Mouse (Mus musculus) ZHBTc4 (cell line): Measurements from ENCODE around the gene Gdap2.

ENCODE experiments used
- DNase-seq: peaks from one replicate; pipeline ENCODE4 v3.0.0-alpha.2; 2011; ENCODE audit warnings: low read depth, low spot score

Gdap2 gene

GRCm38 (mm10) chr3:100162315-100163105, at the start of gene Gdap2, which contains the start of gene Wdr3:
Gene Gdap2, plus strand, starts transcription at chr3:100162381.
Gene Wdr3, minus strand, starts transcription at chr3:100162407.
- DNase-seq, result peak; percentile 95

GRCm38 (mm10) chr3:100118681-100119080, 43.5 kb upstream of the Gdap2 start:
- no peak for DNase-seq

GRCm38 (mm10) chr3:100121961-100122360, 40.2 kb upstream of the Gdap2 start:
- DNase-seq, result no peak

GRCm38 (mm10) chr3:100122445-100122844, 39.7 kb upstream of the Gdap2 start:
- no peak for DNase-seq

DNA sequence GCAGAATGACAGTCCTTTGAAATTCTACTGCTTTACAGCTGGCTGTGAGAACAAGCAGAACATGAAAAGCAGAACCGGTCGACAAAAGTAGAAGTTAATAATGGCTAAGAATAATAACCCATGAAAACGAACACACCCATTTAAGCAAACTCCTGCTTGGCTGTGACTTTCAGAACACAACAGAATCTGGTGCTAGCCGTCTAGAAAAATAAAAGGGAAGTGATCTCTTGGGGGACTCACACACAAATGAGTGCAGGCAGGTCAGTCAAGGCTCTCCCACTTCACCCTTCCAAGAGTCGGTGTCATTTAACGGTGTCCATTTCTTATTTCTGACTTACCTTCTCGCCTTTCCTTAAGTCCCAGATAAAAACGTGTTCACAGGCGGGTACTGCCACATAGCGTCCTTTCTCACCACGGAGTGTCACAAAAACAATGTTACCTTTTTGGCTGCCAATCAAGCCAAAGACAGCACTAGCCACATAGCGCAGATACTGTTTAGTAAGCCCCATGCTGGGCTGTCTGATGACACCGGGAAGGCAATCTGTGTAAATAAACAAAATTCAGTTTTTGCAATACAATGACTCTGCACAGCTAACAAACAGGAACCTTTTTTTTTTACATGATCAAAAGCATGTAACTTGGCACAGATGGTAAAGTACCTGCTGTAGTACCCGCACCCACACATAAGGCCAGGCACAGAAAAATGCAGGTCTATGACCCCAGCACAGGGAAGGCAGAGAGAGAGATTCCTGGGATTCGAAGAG, 1.3 kb upstream of the Gdap2 start:
- no peak for DNase-seq

DNA sequence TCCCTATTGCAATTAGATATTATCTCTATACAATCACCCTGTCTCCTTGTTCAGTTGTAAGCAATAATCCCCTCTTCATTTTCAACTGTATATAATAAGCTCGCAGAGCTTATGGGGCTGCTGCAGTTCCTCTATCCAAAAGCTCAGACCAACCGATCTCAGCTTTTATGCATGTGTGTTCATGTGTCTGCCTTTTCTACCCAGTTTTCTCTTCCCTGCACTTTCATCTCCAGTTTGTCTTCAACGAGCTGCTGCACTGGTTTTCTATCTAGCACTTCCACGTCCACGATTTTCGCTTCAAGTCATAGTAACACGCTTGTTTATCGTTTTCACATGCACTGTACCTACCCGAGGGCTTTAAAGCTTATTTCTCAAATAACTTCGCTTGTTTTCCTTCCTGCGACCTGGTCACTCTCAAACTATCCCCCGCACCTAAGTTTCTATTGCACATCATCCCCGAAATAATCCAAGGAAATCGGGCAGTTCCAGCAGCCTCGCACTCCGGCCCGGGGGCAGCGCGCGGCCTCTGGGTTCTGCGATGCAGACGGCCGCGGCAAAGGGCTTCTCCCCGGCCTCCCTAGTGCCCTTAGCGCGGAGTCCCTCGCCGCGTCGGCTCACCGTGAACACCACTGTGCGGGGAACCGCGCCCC, 391 bp upstream of the Gdap2 start:
- DNase-seq, result peak; percentile 4

DNA sequence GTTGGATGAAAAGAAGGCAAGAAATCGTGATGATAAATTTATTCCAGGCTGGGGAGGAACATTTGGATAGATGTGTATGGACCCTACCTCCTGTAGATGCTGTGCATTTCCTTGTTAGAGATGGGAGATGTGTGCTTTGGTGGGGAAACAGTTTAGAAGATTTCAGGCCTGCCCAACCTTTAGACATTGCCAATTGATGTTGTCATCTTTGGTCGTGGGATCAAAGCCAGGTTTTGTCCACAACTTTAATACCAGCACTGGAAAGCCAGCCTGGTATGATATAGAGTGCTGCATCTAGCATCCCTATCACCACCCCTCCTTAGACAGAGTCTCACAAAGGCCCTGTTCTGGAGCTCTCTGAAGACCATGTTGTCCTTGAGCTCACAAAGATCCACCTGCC, 1.4 kb downstream of the Gdap2 start:
- DNase-seq, result no peak

DNA sequence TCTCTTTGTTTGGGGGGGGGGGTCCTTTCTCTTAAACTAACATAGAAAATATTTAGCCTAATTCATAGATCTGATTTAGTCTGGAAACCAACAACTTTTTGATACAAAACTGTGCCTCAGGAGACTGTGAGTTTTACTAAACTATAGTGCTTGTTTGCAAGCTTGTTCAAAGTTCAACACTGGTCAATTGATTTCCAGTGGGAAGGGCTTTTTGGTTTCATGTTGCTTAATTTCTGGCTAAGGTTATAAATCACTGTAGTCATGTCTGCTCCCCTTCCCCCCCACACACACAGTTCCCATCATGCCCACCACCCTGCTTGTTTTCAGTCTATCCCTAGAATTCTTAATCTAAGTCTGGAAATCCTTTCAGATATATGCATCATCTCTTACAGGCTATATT, 2.8 kb downstream of the Gdap2 start:
- DNase-seq, result no peak

DNA sequence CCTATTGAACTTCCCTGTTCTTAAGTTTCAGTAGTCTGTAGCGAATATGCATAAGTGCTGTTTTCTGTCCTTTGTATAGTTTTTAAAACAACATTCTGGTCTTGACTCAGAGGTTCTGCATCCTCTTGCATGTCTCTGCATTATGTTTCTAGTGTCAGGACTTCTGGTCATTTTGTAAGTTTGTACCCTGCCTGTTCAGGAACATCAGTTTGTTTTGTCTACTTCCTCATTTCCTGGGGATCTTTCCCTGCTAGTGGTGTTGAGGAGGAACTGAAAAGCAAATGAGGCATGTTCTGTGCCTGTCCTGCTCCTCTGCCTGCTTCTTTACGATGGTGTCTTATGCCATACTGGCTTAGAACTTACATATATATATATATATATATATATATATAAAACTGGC, 13.8 kb downstream of the Gdap2 start:
- no peak for DNase-seq

DNA sequence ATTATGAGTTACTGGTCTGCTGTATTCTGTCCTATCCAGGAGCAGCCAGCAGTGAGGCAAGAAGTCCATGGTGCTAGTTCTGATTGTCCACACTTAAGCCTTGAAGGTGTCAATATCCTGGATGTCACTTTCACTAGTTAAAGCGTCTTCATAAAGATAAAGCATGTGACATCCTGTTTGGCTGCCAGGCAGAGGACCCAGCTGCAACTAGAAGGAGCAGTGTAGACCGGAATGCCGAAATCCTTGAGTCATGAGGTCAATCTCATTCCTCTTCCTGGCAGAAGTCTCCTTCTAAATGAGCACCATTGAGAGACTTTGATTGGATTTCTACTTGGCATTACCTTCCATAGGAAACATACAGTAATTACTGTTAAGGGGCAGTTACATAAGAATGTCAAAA, 18.3 kb downstream of the Gdap2 start:
- no peak for DNase-seq

DNA sequence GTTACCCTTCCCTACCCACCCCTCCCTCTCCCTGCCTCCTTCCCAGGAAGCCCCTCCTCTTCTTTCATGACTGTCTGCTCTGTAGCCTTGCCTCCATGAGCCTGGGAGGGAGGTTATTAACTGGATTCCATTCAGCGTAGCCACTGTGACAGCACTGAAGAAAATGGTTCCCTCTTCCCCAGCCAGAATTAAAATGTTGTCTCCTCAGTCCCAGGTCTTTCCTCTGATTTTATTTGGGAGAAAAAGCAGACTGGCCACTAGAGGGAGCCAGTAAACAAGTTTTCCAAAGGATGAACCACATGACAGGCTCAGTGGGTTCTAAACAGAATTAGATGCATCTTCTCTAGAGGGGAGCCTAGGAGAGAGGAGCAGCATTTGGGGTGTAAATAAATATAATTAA, 27.3 kb downstream of the Gdap2 start:
- peak; percentile 76 for DNase-seq

DNA sequence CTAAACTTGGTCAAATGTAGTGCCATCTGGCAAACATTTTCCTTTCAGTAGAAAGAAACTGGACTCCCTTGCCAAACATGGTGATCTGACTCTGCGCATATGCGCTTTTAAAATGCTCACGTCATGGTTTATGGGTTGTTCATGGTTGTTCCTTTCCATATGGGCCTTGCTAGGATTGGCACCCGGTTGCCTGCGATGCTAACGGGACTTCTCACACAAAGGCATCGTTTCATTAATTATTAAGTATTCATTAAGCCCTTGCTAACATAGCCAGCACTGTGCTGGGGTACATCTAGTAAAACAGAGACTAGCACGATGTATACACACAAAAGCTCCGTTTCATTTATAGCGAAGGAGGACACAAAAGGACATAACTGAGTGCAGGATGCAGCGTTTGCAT, 27.7 kb downstream of the Gdap2 start:
- no peak for DNase-seq

- DNase-seq, result peak; percentile 30
Observed at GRCm38 (mm10) chr3:100194210-100194609, 32.0 kb downstream of the Gdap2 start.

- DNase-seq, result no peak
Observed at GRCm38 (mm10) chr3:100201554-100201953, 39.4 kb downstream of the Gdap2 start.

GRCm38 (mm10) chr3:100206973-100207372, 44.8 kb downstream of the Gdap2 start:
- no peak for DNase-seq

DNA sequence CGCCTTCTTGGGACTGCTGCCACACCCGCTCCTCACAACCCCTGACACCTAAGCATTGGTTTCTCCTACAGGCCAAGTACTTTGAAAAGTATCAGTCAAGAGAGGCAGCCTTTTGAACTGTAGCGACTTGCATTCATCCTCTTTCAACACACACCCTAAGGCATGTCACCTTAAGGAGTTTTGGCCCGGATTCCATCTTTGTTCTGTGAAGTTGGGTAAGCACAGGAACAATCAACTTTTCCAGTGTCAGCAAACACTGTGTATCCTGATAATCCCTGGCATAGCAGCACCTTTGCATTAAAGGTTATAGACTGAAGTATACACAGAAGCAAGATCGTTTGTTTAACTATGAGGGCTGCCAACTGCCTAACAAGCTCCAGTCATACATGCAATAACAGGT, 53.3 kb downstream of the Gdap2 start:
- DNase-seq, result peak; percentile 7

DNA sequence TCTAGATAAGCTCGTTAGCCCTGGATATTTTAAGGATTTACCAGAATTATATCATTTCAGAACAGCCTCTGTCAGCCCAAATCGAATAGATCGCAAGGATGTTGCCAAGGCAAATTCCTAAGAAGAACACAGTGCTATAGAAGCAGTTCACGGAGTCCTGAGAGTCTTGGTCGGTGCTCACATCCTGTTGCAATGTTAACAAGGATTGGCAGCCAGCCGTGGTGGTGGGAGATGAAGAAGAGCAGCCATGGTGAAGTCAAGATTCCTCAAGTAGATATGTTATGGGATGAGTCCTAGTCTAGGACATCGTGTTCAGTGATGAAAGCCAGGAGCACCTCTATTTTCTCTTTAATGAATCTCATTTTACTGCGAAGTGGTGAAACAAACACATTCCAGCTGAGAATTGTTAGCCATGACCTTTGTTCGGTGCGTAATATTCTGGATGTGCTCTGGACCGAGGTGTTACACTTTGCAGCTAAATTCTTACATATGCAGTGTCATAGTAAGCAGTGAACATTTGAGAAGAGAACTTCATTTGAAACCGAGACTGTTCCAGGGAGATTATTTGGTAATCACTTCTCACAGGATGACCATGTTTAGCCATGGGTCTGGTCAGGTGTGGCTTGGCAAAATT, 63.3 kb downstream of the Gdap2 start:
- DNase-seq, result no peak

GRCm38 (mm10) chr3:100227509-100227908, 65.3 kb downstream of the Gdap2 start:
- no peak for DNase-seq

DNA sequence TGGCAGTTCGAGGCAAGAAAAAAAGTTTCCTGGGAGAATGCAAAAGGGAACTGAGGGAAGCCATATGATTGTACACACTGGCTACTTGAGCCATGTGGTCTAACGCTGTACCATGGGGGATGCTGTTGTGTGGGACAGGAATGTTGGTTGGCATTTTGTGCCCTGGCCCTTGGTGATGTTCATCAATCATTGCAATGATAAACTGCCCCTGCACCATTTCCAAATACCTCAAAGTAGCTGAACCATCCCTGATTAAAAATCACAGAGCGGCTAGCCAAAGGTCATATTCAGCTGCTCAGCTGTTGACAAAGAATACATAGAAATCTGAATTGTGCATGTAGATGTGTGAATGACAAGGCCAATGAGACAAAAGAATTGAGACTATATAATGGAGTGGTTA, 66.8 kb downstream of the Gdap2 start:
- no peak for DNase-seq

- DNase-seq, result no peak
Observed at GRCm38 (mm10) chr3:100236725-100237436, 74.7 kb downstream of the Gdap2 start.

DNA sequence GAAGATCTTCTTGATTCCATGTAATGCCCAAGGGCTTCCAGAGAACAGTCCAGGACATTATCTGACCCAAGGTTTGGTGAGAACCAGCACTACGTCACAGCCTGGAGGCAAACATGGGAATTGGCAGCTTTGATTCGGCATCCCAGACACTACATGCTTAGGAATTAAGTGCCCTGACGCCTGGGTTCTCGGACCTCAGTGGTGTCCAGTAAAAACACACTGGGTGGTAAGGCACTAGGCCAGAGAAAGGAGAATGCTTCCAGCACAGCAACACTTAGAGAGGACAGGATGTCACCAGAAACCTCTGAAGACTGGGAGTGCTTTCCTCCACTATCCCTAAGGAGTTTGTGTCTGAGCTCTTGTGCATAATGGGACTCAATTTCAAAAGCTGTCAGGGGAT, 80.0 kb downstream of the Gdap2 start:
- DNase-seq, result no peak
